Mouse (Mus musculus) liver, embryonic 11.5 days (tissue): ENCODE results near the gene Tdrd12. TPM values are rescaled to one million over a fixed set of nuclear protein-coding genes. Genes with fewer than 3 reads are reported as not detected.

Source experiments
- ATAC-seq: fragments of 200-750 bp; cut with Nextera tagmentation; replicated peaks from 2 replicates; pipeline ENCODE4 v1.8.0; 2017; ENCODE audit warnings: moderate number of reproducible peaks, mild to moderate bottlenecking, moderate TSS enrichment, moderate library complexity; ENCODE audit not compliant: low FRiP score
- DNase-seq: peaks from one replicate; pipeline ENCODE4 v3.0.0-alpha.2; 2017; ENCODE audit warnings: low spot score
- H3K27ac ChIP-seq: fragments of 300-500 bp; sonication (generic); 2 replicates; pipeline ENCODE4 v1.5.1; 2014; ENCODE audit warnings: mild to moderate bottlenecking, low read depth, low read length, control low read depth
- H3K27me3 ChIP-seq: fragments of 300-500 bp; sonication (generic); replicated peaks from 2 replicates; pipeline ENCODE4 v1.6.1; 2014; ENCODE audit warnings: low read length, mixed read lengths; ENCODE audit not compliant: control insufficient read depth, insufficient read depth
- H3K36me3 ChIP-seq: fragments of 300-500 bp; sonication (generic); 2 replicates; pipeline ENCODE4 v1.6.1; 2014; ENCODE audit warnings: mild to moderate bottlenecking, low read length, moderate library complexity, mixed read lengths; ENCODE audit not compliant: control insufficient read depth, insufficient read depth
- H3K4me1 ChIP-seq: fragments of 300-500 bp; sonication (generic); replicated peaks from 2 replicates; pipeline ENCODE4 v1.6.1; 2014; ENCODE audit warnings: low read length, mixed read lengths; ENCODE audit not compliant: control insufficient read depth, insufficient read depth
- H3K4me2 ChIP-seq: fragments of 300-500 bp; sonication (generic); 2 replicates; pipeline ENCODE4 v1.6.1; 2014; ENCODE audit warnings: mild to moderate bottlenecking, control low read depth, moderate library complexity
- H3K4me3 ChIP-seq: fragments of 300-500 bp; sonication (generic); 2 replicates; pipeline ENCODE4 v1.5.1; 2014; ENCODE audit warnings: low read depth, low read length, control low read depth
- H3K9ac ChIP-seq: fragments of 300-500 bp; sonication (generic); 2 replicates; pipeline ENCODE4 v1.6.1; 2014; ENCODE audit warnings: low read depth, low read length, control low read depth
- H3K9me3 ChIP-seq: fragments of 300-500 bp; sonication (generic); 2 replicates; pipeline ENCODE4 v1.6.1; 2016; ENCODE audit warnings: low read length, inconsistent platforms, mixed read lengths; ENCODE audit not compliant: control insufficient read depth
- WGBS: fragments of 180-500 bp; shearing (Covaris S2); extraction: QIAGEN DNeasy Blood & Tissue Kit; methylation state at CpG from one replicate; pipeline ENCODE4 v1.1.7; 2014; 5-methylcytosine and 5-hydroxymethylcytosine counted together
- polyA plus RNA-seq: library from polyadenylated mRNA; unstranded; fragments of >200 nt; fragmentation: Nextera tagmentation; extraction: Ambion mirVana; gene quantifications from 2 replicates; pipeline ENCODE4 v1.2.1, GENCODE M21; 2014

The Tdrd12 gene
- polyA plus RNA-seq, 1 experiment from 2014 or later: 0.22 TPM

DNA sequence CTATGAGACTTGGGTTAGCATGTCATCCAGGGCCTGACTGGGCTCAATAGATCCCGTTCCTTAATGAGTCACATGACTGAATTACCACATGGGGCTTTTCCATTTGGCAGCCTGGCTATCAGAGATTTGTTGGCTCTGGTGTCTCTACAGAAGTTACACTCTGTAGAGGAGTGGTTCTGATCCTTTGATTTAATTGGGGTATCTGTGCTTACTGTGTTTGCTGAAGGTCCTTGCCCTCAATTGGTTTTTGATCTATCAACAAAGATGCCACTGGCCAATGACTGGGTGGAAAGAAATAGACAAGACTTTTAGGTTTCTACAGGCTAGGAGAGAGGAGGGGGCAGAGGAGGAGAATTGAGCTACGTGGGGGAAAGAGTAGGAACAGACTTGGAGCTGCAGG, 21.1 kb upstream of the Tdrd12 start:
- Histone ChIP-seq H3K27ac (no peak overlapping the region), H3K9me3 (no peaks in the 10 kb centered on the region), H3K9ac (no peak overlapping the region), H3K4me2 (no peak overlapping the region), H3K4me3 (no peak overlapping the region), H3K27me3 (no peaks in the 10 kb centered on the region), H3K36me3 (no peaks in the 10 kb centered on the region), H3K4me1 (peaks cover 43% of the 10 kb centered on the region)
- no peak for DNase-seq
- ATAC-seq: no peak
- 61% methylated on average over 2 of the region's 2 CpGs for WGBS

DNA sequence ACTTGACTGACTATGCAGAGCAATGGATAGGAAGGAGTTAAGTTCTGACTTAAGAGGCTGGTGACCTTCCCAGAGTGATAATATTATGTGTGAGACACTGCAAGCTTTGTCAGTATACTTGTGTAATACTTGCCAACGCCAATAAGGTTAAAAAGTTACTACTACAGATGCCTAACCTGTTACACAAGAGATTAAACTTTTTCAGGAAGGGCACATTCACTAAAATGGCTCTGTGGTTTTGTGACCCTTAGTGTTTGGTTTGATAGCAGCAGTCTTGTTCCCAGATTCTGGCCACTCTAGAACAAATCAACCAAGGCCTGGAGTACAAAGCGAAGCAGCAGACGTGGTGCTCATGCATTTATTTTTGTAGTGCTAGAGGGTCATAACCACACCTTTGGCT, 20.0 kb upstream of the Tdrd12 start:
- no peak overlapping the region for H3K4me3 ChIP-seq
- WGBS: 44% methylated on average over 3 of the region's 3 CpGs
- DNase-seq (no peak), ATAC-seq (no peak)
- no peaks in the 10 kb centered on the region for H3K27me3 ChIP-seq
- no peaks in the 10 kb centered on the region for H3K9me3 ChIP-seq
- peak overlapping the region; percentile 54; the same call in 1 of the 2 replicates for H3K9ac ChIP-seq
- peak overlapping the region; percentile 97 for H3K27ac ChIP-seq
- H3K4me1 ChIP-seq: peaks cover 41% of the 10 kb centered on the region
- H3K4me2 ChIP-seq: peak overlapping the region; percentile 88
- no peaks in the 10 kb centered on the region for H3K36me3 ChIP-seq

DNA sequence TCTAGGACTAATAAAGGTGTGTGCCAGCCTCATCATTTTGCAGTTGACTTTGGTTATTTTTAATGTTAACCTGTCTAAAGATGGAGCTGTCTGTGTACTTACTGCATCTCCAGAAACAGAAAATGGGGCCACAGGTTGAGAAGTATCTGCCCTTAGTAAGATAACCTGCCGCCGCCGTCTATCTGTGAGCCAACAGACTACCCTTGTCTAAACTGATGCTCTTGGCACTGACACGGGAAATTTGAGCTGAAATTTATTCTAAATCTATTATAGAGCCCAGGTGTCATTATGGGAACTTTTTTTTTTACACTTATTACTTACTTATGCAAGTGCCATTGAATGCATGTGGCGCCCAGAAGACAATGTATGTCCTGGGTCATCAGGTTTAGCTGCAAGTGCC, 19.4 kb upstream of the Tdrd12 start:
- ATAC-seq: peak; percentile 51
- H3K4me3 ChIP-seq: no peak overlapping the region

DNA sequence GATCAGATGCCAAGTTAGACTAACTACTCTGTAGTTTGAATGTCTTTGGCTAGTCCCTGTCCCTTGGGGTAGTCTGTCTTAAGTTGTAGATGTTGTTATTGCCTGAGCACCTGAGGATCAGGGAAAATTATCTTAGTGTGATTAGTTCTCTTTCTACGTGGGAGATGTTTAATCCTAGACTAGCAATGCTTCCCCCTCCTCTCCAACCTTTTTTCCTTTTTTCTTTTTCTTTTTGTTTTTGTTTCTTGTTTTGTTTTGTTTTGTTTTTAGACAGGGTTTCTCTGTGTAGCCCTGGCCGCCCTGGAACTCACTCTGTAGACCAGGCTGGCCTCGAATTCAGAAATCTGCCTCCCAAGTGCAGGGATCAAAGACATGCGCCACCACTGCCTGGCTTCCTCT, 18.7 kb upstream of the Tdrd12 start, which contains the start of gene Nudt19:
Nudt19 (minus strand) TSS at position 100 of the 399 bp plus-strand sequence.
- peak within 1 kb of the TSS; percentile 98 for H3K9ac ChIP-seq
- WGBS: 56% methylated on average over 4 of the region's 4 CpGs
- H3K36me3 ChIP-seq: peaks cover 4% of the 10 kb centered on the region
- peak within 1 kb of the TSS; percentile 97 for H3K27ac ChIP-seq
- no peaks in the 10 kb centered on the region for H3K27me3 ChIP-seq
- peak within 1 kb of the TSS; percentile 88 for H3K4me2 ChIP-seq
- H3K4me1 ChIP-seq: peaks cover 35% of the 10 kb centered on the region
- H3K4me3 ChIP-seq: peak within 1 kb of the TSS; percentile 83
- H3K9me3 ChIP-seq: no peaks in the 10 kb centered on the region
- DNase-seq (no peak), ATAC-seq (no peak)

More for the DNA sequence above, 19.4 kb upstream of the Tdrd12 start:
- H3K27me3 ChIP-seq: no peaks in the 10 kb centered on the region
- H3K36me3 ChIP-seq: no peaks in the 10 kb centered on the region
- H3K4me2 ChIP-seq: peak overlapping the region; percentile 88
- no peaks in the 10 kb centered on the region for H3K9me3 ChIP-seq
- H3K9ac ChIP-seq: peak overlapping the region; percentile 98
- no peak for DNase-seq
- H3K27ac ChIP-seq: peak overlapping the region; percentile 97
- peaks cover 35% of the 10 kb centered on the region for H3K4me1 ChIP-seq
- WGBS: 42% methylated on average over 5 of the region's 5 CpGs

DNA sequence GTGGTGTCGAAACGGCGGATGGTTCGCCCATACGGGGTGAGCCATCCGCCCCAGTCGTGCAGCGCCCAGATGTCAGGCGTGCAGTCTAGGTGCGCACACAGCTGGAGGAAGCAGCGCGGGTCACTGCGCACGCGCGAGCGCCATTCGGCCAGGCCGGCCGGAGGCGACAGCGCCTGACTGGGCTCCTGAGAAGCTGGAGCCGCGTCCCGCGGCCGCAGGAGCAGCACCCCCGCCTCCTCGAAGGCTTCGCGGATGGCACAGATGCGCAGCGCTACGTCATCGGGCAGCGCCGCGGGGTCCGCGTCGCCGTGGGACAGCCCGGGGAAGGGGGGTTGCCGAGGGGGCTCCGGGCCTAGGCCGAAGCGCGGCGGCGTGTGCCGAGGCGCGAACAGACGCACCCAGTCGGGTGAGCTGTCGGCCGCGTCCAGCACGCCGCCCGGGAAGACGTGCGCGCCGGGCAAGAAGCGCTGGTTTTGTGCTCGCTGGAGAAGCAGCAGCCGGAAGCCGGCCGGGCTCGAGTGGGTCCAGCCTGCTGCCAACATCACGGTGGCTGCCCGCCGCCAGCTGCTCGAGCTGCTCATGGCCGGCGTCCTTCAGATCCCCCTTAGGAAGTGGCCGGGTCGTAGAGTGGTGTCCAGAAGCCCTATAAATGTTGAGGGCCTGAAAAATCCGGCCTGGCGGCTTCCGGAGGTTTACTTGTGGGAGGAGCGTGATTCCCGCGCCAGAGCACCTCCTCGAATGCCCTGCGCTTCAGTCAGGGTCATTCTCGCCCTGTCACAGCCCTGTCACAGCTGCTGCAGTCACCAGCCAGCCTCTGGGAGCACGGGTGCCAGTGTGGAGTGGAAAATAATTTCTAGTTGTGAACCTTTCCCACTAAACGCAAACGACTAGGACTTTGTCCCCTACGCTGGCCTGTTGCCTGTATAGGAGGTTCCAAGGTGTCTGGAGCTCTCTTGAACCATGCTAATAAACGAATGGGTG, 18.0 kb upstream of the Tdrd12 start:
- ATAC-seq: peak; percentile 80
- WGBS: under 1% methylated on average over 93 of the region's 93 CpGs
- Histone ChIP-seq H3K9ac (peak overlapping the region; percentile 98), H3K4me2 (peak overlapping the region; percentile 88), H3K27ac (peak overlapping the region; percentile 97), H3K9me3 (no peaks in the 10 kb centered on the region), H3K4me3 (peak overlapping the region; percentile 83), H3K4me1 (peaks cover 34% of the 10 kb centered on the region), H3K27me3 (no peaks in the 10 kb centered on the region), H3K36me3 (peaks cover 11% of the 10 kb centered on the region)
- DNase-seq: peak; percentile 89

DNA sequence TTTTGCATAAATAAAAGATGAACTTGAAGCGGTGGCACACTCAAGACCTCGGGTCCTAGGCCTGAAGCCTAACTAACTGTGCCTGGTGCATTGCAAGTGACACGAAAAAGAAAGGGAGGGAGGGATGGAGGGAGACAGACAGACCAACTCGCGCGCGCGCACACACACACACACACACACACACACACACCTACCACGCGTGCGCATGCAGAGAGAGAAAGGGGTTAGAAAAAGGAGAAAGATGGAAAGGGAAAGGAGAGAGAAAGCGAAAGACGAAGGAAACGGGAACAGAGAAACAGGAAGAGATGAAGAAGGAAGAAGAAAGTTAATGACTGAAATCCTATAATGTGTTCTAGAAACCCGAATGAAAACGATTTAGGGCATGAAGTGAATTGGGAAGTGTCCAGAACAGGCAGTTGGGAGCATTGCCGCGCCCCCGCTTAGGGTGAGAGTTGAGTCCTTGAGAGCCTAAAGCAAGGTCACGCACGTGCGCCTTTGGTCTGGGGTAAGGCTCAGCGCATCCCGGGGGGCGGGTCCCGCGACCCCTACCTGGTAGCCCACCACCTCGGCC, 17.1 kb upstream of the Tdrd12 start:
- ATAC-seq: peak; percentile 33
- peak overlapping the region; percentile 98 for H3K9ac ChIP-seq
- no peaks in the 10 kb centered on the region for H3K27me3 ChIP-seq
- H3K4me2 ChIP-seq: peak overlapping the region; percentile 88
- H3K27ac ChIP-seq: peak overlapping the region; percentile 97
- no peaks in the 10 kb centered on the region for H3K9me3 ChIP-seq
- H3K4me1 ChIP-seq: peaks cover 28% of the 10 kb centered on the region
- peak; percentile 56 for DNase-seq
- peak overlapping the region; percentile 83 for H3K4me3 ChIP-seq
- WGBS: 7% methylated on average over 28 of the region's 28 CpGs
- peaks cover 18% of the 10 kb centered on the region for H3K36me3 ChIP-seq

DNA sequence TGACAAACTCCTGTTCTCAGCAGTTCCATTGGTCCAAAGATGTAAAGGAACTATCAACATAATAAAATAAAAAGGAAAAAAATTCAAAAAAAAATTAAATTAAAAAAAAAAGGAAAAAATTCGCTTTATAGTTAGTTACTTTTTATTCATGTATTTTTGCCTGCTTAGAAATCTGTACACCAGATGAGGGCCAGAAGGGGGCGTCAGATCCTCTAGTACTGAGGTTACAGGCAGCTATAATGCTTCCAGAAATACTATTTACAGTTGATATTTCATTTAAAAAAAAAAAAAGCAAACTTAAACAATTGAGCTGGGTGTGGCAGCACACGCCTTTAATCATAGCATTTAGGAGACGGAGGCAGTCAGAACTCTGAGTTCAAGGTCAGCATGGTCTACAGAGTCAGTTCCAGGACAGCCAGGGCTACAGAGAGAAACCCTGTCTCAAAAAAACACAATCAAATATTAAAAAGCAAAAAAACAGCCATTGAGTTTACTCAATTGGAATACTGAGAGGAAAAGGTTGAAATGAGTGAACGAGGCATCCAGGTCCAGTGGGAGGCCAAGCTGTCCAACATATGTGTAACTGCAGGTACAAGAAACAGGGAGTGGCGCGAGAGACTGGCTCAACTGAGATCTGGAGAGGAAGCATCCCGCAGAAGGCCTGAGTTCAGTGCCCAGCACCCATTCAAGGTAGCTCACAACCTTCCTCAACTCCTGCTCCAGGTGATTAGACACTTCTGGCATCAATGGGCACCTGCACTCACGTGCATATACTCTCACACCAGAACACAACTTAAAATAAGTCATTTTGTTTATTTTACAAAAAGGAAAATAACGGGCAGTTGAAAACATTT, 16.4 kb upstream of the Tdrd12 start:
- peaks cover 22% of the 10 kb centered on the region for H3K4me1 ChIP-seq
- H3K4me2 ChIP-seq: peak overlapping the region; percentile 88
- DNase-seq (no peak), ATAC-seq (no peak)
- H3K27me3 ChIP-seq: no peaks in the 10 kb centered on the region
- H3K27ac ChIP-seq: peak overlapping the region; percentile 97
- H3K9me3 ChIP-seq: no peaks in the 10 kb centered on the region
- WGBS: 50% methylated on average over 10 of the region's 10 CpGs
- peaks cover 22% of the 10 kb centered on the region for H3K36me3 ChIP-seq
- peak overlapping the region; percentile 83 for H3K4me3 ChIP-seq
- peak overlapping the region; percentile 98 for H3K9ac ChIP-seq

DNA sequence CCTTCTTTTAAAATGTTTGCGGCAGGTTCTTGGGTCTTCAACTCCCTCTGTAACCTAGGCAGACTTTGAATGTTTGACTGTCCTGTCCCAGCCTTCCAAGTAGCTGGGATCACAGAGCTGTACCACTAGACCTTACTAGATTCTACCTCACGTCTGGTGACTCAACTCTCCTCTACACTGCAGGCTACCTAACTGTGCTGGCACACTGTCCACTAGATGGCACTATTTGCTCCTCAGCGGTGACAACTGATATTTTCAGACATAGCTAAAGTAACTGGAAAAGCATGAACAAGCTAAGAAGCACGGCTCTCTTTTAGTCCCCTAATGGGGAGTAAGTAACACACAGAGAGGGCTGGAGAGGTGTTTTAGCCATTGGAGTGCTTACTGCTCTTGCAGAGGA, 8.3 kb upstream of the Tdrd12 start:
- DNase-seq: no peak
- H3K27ac ChIP-seq: no peak overlapping the region
- H3K4me3 ChIP-seq: no peak overlapping the region
- no peak overlapping the region for H3K9ac ChIP-seq
- no peaks in the 10 kb centered on the region for H3K9me3 ChIP-seq
- 39% methylated on average over 4 of the region's 4 CpGs for WGBS
- ATAC-seq: peak; percentile 66
- H3K36me3 ChIP-seq: peaks cover 25% of the 10 kb centered on the region
- no peak overlapping the region for H3K4me2 ChIP-seq
- no peaks in the 10 kb centered on the region for H3K4me1 ChIP-seq
- no peaks in the 10 kb centered on the region for H3K27me3 ChIP-seq
